Mouse (Mus musculus) midbrain, embryonic 16.5 days (tissue): ENCODE results near the gene Dlk1. TPM values are rescaled to one million over a fixed set of nuclear protein-coding genes. Genes with fewer than 3 reads are reported as not detected.
"Not testable (repeated sequence)": the region's sequence is repeated elsewhere in the genome, so short reads cannot be mapped to it uniquely, and the experiment has no call there.

Experiments
- ATAC-seq: fragments of 200-750 bp; cut with Nextera tagmentation; 2 replicates; pipeline ENCODE4 v1.8.0; 2017; ENCODE audit warnings: moderate TSS enrichment
- H3K27ac ChIP-seq: fragments of 300-500 bp; sonication (generic); 2 replicates; pipeline ENCODE4 v1.5.1; 2014; ENCODE audit warnings: mild to moderate bottlenecking, low read length, mixed read lengths
- H3K27me3 ChIP-seq: fragments of 300-500 bp; sonication (generic); 2 replicates; pipeline ENCODE4 v1.6.1; 2014; ENCODE audit warnings: low read depth, low read length, mixed read lengths; ENCODE audit not compliant: control insufficient read depth, insufficient read depth
- H3K36me3 ChIP-seq: fragments of 300-500 bp; sonication (generic); 2 replicates; pipeline ENCODE4 v1.6.1; 2014; ENCODE audit warnings: mild to moderate bottlenecking, low read length, moderate library complexity, mixed read lengths; ENCODE audit not compliant: control insufficient read depth, insufficient read depth
- H3K4me1 ChIP-seq: fragments of 300-500 bp; sonication (generic); 2 replicates; pipeline ENCODE4 v1.6.1; 2014; ENCODE audit warnings: mild to moderate bottlenecking, low read length, mixed read lengths; ENCODE audit not compliant: control insufficient read depth, insufficient read depth
- H3K4me2 ChIP-seq: fragments of 300-500 bp; sonication (generic); 2 replicates; pipeline ENCODE4 v1.6.1; 2014; ENCODE audit warnings: mild to moderate bottlenecking, low read length, mixed read lengths
- H3K4me3 ChIP-seq: fragments of 300-500 bp; sonication (generic); 2 replicates; pipeline ENCODE4 v1.5.1; 2014; ENCODE audit warnings: low read depth, mild to moderate bottlenecking, low read length, moderate library complexity, mixed read lengths
- H3K9ac ChIP-seq: fragments of 300-500 bp; sonication (generic); 2 replicates; pipeline ENCODE4 v1.6.1; 2014; ENCODE audit warnings: low read depth, low read length, mixed read lengths
- H3K9me3 ChIP-seq: fragments of 300-500 bp; sonication (generic); replicated peaks from 2 replicates; pipeline ENCODE4 v1.6.1; 2014; ENCODE audit warnings: mild to moderate bottlenecking, low read length, mixed read lengths; ENCODE audit not compliant: control insufficient read depth, poor library complexity, severe bottlenecking
- WGBS: fragments of 180-500 bp; shearing (Covaris S2); extraction: QIAGEN DNeasy Blood & Tissue Kit; methylation state at CpG from one replicate; pipeline ENCODE4 v1.1.7; 2014; 5-methylcytosine and 5-hydroxymethylcytosine counted together
- polyA plus RNA-seq: library from polyadenylated mRNA; unstranded; fragments of >200 nt; fragmentation: Nextera tagmentation; extraction: Ambion mirVana; gene quantifications from 2 replicates; pipeline ENCODE4 v1.2.1, GENCODE M21; 2015

The Dlk1 gene
- polyA plus RNA-seq, 1 experiment from 2014 or later = 50.4 TPM

GRCm38 (mm10) chr12:109486525-109486924 is 33.9 kb downstream of the Dlk1 start:
- not testable (repeated sequence) for ATAC-seq, H3K4me3 ChIP-seq, H3K9ac ChIP-seq, H3K36me3 ChIP-seq, H3K27me3 ChIP-seq, H3K27ac ChIP-seq, H3K4me1 ChIP-seq, H3K4me2 ChIP-seq, H3K9me3 ChIP-seq
- WGBS = 75% methylated on average over 1 of the region's 1 CpGs

GRCm38 (mm10) chr12:109491701-109492100 is 39.1 kb downstream of the Dlk1 start:
- H3K4me1 ChIP-seq = no peaks in the 10 kb centered on the region
- no peak overlapping the region for H3K27ac ChIP-seq
- H3K9me3 ChIP-seq = no peaks in the 10 kb centered on the region; the same call in 1 of the 2 replicates
- no peaks in the 10 kb centered on the region for H3K36me3 ChIP-seq
- no peak overlapping the region for H3K9ac ChIP-seq
- no peak overlapping the region for H3K4me3 ChIP-seq
- no peak overlapping the region for H3K4me2 ChIP-seq
- no peak for ATAC-seq
- no peaks in the 10 kb centered on the region for H3K27me3 ChIP-seq
- WGBS = 73% methylated on average over 3 of the region's 3 CpGs

DNA sequence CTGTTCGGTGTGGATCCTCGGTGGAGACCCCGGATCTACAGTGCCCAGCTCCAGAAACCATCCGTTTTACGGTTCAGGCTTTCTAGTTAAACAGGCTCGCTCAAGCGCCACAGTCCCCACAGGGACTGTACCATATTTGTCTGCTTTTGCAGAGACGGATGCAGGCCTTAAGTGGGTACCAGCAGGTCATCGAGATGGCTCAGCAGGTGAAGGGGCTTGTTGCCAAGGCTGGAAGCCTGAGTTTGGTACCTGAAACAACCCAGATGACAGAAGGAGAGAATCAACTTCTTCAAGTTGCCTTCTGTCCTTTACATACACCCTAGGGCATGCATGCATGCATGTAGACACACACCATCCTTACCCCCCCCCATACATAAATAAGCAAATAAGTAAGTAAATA is 40.8 kb downstream of the Dlk1 start:
- Histone ChIP-seq H3K36me3 (no peaks in the 10 kb centered on the region), H3K4me2 (no peak overlapping the region), H3K27me3 (no peaks in the 10 kb centered on the region), H3K4me3 (no peak overlapping the region), H3K4me1 (no peaks in the 10 kb centered on the region), H3K9me3 (no peaks in the 10 kb centered on the region), H3K9ac (no peak overlapping the region), H3K27ac (no peak overlapping the region)
- 92% methylated on average over 9 of the region's 9 CpGs for WGBS
- ATAC-seq = no peak

- no peak overlapping the region for H3K4me3 ChIP-seq
- ATAC-seq = no peak
- 86% methylated on average over 20 of the region's 20 CpGs for WGBS
- H3K4me2 ChIP-seq = no peak overlapping the region
- no peaks in the 10 kb centered on the region for H3K27me3 ChIP-seq
- H3K27ac ChIP-seq = no peak overlapping the region
- H3K36me3 ChIP-seq = no peaks in the 10 kb centered on the region
- no peaks in the 10 kb centered on the region for H3K4me1 ChIP-seq
- H3K9ac ChIP-seq = no peak overlapping the region
- no peaks in the 10 kb centered on the region for H3K9me3 ChIP-seq
Observed at GRCm38 (mm10) chr12:109495016-109495644, 42.5 kb downstream of the Dlk1 start.

DNA sequence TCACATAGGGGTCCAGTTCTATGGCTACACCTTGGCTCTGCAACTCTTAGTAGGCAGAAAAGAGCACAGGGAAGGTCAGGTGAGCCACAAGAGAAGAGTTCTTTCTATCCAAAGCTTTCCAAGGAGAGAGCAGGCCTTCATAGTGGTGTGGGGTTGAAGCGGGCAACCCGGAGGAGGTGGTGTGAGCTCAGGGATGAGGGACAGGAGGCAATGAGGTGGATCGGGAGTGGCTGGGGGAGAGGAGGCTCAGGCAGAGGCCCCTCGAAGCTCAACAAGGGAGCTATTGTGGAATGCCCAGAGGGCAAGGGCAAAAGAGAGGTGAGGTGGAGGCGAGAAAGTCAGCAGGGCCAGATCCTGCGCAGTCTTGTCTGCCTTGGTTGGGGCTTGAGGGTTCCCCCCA is 43.8 kb downstream of the Dlk1 start:
- Histone ChIP-seq H3K4me1 (no peaks in the 10 kb centered on the region), H3K36me3 (no peaks in the 10 kb centered on the region), H3K4me3 (no peak overlapping the region), H3K27me3 (no peaks in the 10 kb centered on the region; the same call in 1 of the 2 replicates), H3K4me2 (no peak overlapping the region), H3K27ac (no peak overlapping the region), H3K9me3 (no peaks in the 10 kb centered on the region), H3K9ac (no peak overlapping the region)
- 79% methylated on average over 6 of the region's 6 CpGs for WGBS
- no peak for ATAC-seq

- WGBS = 67% methylated on average over 4 of the region's 4 CpGs
Observed at GRCm38 (mm10) chr12:109500992-109501391, 48.4 kb downstream of the Dlk1 start.

GRCm38 (mm10) chr12:109502360-109503040 is 49.9 kb downstream of the Dlk1 start:
- Histone ChIP-seq H3K36me3 (no peaks in the 10 kb centered on the region), H3K27ac (no peak overlapping the region), H3K9me3 (no peaks in the 10 kb centered on the region), H3K4me1 (no peaks in the 10 kb centered on the region), H3K4me2 (no peak overlapping the region), H3K9ac (no peak overlapping the region), H3K4me3 (no peak overlapping the region), H3K27me3 (no peaks in the 10 kb centered on the region; the same call in 1 of the 2 replicates)
- ATAC-seq = no peak
- 89% methylated on average over 6 of the region's 6 CpGs for WGBS

More at GRCm38 (mm10) chr12:109500992-109501391, 48.4 kb downstream of the Dlk1 start:
- H3K27me3 ChIP-seq = no peaks in the 10 kb centered on the region; the same call in 1 of the 2 replicates
- no peak overlapping the region for H3K27ac ChIP-seq
- no peak overlapping the region for H3K9ac ChIP-seq
- no peaks in the 10 kb centered on the region for H3K36me3 ChIP-seq
- H3K9me3 ChIP-seq = no peaks in the 10 kb centered on the region
- H3K4me3 ChIP-seq = no peak overlapping the region
- ATAC-seq = no peak
- H3K4me2 ChIP-seq = no peak overlapping the region
- no peaks in the 10 kb centered on the region for H3K4me1 ChIP-seq

GRCm38 (mm10) chr12:109507693-109508092 is 55.1 kb downstream of the Dlk1 start:
- H3K4me1 ChIP-seq = peaks cover 8% of the 10 kb centered on the region; the same call in 1 of the 2 replicates
- H3K27me3 ChIP-seq = peaks cover 3% of the 10 kb centered on the region; the same call in 1 of the 2 replicates
- H3K9ac ChIP-seq = no peak overlapping the region
- no peak for ATAC-seq
- H3K9me3 ChIP-seq = no peaks in the 10 kb centered on the region
- no peak overlapping the region for H3K4me3 ChIP-seq
- H3K36me3 ChIP-seq = no peaks in the 10 kb centered on the region
- 83% methylated on average over 11 of the region's 11 CpGs for WGBS
- H3K4me2 ChIP-seq = no peak overlapping the region
- H3K27ac ChIP-seq = no peak overlapping the region
